Mouse (Mus musculus) cerebellum, adult 11-12 months (tissue): Measurements from ENCODE around the gene Dock10.
"Not testable (repeated sequence)": the region's sequence is repeated elsewhere in the genome, so short reads cannot be mapped to it uniquely, and the experiment has no call there.

Source experiments
- DNase-seq: peaks from one replicate; pipeline ENCODE4 v3.0.0; 2022

Dock10 gene

DNA sequence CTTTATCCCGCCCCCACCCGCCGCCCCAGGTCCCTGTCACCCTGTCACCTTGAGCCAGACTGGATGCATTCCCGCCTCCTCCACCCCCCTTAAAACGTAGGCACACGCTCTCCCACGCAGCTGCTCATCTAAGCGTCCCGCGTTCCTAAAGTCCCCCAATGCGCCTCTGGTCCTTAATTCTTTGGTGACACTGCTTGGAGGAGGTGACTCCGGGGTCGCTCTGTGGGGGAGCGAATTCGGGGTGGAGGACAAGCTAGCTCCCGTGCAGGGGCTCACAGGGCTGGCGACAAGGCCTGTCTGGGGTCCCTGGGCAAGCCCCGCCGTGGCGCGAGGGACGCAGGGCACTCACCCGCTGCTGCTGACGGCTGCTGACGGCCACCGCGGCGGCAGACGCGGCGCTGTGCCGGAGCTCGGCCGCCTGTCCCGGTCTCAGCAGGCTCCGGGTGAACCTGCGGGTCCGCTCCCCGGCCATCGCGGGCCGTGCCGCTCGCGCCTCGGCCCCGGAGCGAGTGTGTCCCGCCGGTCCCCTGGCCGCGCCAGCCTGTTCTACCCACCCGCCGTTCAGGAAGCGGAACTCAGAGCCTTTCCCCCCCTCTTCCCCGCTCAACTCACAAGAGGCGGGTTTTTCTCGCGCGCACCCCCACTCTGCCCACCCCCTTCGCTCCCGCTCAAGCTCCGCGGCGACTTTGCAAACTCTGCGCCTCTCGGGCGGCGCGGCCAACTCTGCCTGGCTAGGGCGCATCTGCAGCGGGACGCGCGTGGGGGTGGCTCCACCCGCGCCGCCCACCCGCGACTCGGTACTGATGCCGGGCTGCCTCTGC lies at the start of gene Dock10:
Gene Dock10, minus strand, starts transcription at position 551 of the 821 bp plus-strand sequence.
- DNase-seq: no peak

DNA sequence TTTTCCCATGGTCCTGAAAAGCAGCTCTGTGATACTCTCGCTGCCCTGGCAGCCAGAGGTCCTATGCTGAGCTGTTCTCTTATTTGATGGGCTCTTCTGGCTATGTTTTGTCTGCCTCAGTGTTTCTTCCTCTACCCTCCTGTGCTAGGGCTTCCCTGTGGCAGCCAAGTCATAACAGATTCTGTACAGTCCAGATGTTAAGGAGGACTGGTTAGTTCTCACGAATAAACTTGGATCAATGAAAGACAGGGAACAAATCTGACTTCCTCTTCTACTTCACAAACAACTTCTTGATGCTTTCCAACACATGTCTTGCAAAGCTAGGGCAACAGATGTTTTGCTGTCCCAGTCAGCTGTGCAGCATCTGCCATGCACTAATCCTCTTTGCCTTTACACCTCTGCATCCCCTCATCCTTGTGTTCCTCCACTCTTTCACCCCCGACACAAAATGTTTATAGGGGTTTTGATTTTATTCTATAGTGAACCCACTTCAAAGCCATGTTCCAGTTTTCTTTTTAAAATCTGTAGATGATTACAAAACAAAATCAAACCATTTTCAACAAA lies 48.6 kb upstream of the Dock10 start:
- DNase-seq: no peak

DNA sequence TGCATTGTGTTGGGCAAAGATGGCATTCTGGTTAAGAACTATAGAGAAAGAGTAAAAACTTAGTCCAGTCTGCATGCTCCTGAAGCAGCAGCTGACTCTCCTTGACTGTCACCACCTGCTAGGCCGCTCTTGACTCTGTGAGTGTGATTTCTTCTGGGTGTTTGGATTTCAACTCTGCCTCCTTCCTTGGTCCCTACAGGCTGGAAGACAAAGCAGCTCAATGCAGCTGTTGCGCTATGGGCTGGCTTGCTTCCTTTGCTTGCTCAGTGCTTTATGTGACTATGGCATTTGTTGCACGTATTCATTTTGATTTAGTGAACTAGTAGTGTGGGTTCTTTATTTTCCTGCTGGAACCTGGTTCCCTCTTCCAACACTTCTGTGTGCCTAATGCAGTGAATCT lies 43.7 kb upstream of the Dock10 start:
- DNase-seq: no peak

DNA sequence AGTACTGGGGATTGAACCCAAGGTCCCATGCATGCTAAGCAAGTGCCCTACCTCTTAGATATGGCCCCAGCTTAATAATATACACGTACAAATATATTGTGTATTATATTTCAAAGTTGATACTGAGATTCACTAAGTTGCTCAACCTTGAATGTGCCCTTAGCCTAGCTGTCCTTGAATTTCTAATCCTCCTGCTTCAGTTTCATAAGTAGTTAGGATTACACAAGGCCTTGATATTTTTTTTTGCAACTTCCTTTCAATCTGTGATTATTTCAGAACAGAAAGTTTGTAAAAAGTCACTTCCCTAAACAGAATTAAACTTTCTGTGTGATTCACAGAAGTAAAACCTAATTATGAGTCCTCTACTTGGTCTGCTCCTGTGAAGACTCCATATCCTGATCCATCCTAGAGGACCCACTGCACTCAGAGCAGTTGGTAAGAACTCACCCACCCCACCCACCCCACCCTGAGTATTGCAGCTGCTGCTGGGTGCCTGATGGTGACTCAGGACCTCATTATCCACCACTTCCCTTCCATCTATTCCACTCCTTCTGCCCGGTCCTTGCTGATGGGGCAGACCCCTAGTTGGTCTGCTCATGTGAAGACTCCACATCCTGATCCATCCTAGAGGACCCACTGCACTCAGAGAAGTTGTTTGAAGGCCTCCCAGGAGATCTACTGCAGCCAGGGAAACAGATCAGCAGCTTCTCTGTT lies 26.9 kb upstream of the Dock10 start:
- DNase-seq: no peak

DNA sequence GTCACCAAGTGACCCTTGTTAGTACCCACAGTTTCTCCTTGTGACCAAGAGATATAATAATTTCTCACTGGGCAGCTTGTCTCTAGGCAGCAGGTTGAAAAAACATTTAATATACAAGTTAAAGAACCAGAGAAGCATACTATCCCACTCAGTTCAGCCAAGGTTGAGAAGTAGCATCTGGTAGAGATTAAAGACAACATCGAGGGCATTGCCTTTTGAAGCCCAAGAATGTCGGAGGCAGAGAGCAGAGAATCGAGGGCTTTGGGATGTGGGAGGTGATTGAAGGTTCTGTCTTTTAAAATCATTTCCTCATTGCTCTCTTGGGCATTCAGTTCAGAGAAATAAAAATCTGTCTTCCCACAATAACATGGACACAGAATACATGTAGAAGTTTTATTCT lies 25.8 kb upstream of the Dock10 start:
- no peak for DNase-seq

DNA sequence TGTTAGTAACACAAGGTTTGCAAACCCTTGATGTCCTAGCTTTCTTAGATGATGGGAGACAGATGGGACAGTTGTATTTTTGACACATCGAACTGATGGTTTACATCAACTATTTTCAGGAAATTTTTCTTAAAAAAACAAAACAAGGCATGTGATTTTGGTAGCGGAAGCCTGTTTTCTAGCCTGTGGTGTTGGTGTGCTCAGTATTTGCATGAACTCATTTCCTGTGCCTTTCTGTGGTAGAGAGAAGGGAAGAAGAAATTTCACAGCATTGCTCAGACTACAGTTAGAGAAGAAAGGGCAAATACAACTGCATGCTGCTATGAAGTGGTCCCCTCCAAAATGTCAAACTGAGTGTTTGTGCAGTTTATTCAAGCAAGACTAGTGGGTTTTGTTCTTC lies 7.2 kb upstream of the Dock10 start:
- DNase-seq: no peak

DNA sequence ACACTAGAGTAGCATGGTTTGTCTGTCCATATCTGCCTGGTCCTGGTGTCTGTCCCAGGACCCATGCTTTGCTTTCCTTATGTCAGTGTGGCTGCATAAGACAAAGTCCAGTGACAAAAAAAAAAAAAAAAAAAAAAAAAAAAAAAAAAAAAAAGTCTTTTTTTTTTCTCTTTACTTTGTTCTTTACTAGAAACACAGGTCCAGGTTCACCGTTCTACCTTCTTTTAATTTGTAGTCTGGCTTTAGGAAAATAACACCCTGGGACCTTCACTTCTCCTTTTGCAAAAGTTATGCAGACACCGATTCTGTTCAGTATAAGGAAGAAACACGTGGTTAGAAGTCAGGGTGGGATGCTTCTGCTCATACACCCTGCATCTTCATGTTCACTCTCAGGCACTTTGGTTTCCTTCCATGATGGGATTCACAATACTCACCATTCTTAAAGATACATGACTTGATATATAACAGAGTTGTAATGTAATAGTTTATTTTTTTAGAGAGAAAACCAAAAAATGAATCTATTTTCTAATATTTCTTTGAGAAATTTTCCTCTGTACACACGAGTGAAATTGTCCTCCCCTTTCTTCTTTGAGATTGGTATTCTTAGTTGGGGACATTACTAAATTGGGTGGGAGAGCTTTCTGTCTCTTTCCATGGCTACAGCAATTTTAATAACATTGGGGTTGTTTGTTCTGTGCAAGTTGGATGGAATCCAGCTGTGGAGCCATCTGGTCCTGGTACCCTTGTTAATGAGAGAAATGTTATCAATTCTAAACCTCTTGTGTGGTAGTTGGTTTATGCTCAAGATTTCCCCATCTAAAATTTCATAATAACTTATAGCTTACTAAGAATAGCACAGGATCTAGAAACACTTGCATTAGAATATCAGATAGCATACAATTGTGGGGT lies 5.0 kb upstream of the Dock10 start:
- no peak for DNase-seq

- DNase-seq: no peak
Observed at GRCm38 (mm10) chr1:80758798-80759184, 464 bp upstream of the Dock10 start.

DNA sequence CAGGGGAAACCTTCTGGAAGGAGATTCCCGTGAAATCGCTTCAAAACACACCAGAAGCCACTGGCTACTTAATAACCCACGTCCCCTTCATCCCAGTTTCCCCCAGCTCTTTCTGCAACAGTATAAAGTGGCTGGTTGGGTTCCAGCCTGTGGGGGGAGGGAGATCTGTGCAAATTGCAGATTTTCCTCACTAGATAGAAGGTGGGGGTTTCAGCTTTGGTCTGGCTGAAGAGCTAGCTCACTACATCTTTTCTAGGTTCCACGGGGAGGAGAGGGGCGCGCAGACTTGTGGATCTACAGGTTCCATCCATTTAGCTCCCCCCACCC lies 714 bp downstream of the Dock10 start:
- no peak for DNase-seq

GRCm38 (mm10) chr1:80756824-80757649 lies 1.3 kb downstream of the Dock10 start:
- DNase-seq: no peak

- DNase-seq: no peak
Observed at GRCm38 (mm10) chr1:80756060-80756439, 2.3 kb downstream of the Dock10 start.

DNA sequence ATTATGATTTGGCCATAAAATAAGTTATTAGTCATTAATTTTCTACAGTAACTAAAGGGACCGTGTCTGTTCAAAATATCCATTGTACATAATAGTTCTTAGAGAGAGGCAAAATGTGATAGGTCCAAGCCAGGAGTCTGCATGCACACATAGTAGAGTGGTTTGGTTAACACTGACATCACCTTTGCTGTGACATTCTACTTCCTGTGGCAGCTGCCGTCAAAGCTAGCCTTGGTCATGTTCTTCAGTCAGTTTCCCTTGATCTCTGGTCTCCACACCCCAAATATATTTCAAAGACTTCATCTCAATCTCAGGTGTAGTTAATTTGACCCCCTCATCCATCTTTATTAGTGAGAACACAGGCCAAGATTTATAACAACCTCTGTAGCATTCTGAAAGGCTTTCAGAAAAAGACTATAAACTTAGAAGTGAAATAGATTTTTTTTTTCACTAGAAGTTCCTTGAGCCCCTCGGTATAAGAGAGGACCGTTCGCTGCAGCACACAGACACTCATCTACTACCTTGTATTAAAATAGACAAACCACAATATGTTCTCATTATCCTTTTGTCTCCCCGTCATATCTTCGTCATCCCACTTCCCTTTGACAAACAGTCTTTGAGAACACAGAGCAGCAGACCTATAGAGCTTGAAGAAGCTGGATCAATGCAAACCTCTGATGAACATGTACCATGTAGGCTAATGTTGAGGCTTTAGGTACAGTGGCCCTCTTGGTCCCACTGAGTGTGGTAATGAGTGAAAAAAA lies 2.8 kb downstream of the Dock10 start:
- DNase-seq: no peak

DNA sequence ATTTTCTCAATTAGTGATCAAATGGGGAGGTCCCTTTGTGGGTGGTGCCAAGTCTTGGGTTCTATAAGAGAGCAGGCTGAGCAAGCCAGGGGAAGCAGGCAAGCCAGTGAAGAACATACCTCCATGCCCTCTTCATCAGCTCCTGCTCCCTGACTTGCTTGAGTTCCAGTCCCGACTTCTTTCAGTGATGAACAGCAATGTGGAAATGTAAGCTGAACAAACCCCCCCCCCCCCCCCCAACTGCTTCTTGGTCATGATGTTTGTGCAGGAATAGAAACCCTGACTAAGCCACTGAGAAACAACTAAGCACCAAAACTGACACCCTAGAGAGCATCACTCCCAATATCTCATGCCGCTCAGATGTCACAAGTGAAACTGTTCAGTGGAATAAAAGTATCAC lies 9.2 kb downstream of the Dock10 start:
- DNase-seq: not testable (repeated sequence)

- no peak for DNase-seq
Observed at GRCm38 (mm10) chr1:80746691-80747463, 11.4 kb downstream of the Dock10 start.

DNA sequence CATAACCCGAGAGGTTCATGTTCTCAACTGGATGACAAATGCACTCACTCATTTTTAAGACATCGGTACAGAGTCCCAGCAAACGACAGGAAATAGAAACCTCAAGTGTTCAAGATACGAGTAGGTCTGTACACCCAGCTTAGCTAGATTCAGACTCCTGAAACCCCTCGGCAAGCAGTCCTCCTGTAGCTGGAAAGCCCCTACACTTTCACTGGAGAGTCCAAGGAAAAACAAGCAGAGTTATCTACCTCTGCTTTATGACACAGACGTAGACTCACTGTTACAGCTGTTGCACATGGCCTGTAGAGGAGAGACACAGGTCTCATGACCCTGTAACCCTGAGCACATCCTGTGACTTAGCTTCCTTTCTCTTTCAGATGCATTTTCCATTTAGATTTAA lies 12.1 kb downstream of the Dock10 start:
- DNase-seq: no peak

DNA sequence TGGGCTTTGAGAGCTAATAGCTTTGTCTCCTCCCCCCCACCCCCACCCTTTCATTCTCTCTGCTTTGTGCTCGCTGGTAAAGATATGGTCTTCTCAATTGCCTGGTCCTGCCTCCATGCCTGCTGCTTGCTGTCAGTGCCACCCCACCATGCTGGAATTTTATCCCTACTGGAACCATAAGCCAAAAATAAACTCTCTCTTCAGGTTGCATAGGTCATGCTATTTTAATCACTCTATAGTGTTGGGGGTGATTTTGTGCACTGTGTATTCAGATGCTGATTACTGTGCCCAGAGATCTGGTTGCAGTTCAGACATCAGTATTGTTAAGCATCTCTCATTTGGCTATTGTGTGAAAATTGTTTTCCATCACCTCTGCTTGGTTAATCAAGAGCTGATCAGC lies 18.9 kb downstream of the Dock10 start:
- DNase-seq: no peak

- no peak for DNase-seq
Observed at GRCm38 (mm10) chr1:80737812-80738391, 20.4 kb downstream of the Dock10 start.

DNA sequence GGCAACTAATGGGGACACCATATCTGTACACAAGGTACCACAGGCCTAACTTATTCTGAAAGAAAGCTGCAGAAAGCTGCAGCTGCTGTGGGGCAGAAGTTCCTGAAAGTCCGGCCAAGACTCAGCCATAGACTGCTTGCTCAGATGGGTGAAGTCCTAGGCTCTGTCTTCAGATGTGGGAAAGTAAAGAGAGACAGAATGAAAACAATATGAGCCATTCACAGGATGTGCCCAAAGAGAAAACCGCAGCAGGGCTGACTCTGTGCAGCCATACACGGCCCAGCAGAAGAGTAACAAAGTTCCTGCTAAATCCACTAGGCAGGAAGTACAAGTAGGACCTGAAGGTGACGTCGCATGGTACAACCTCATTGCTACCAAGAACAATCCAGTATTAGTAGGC lies 27.7 kb downstream of the Dock10 start:
- no peak for DNase-seq

DNA sequence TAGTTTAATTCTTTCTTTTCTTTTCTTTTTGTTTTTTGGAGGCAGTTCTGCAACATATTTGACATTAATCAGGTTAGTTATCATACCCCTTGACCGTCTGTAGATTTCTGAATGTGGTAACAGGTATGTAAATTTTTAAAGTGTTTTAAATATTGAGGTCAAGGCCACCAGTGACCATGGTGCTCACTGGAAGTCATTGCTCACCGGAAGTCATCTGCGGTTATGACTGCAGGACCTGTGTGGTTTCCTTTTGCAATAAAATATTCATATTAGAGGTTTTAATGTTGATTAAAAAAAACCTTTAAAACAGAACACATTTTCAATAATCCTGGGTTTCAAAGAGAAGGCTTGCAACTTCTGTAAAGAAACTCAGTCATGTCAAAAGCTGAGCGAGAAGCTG lies 28.2 kb downstream of the Dock10 start:
- DNase-seq: no peak

DNA sequence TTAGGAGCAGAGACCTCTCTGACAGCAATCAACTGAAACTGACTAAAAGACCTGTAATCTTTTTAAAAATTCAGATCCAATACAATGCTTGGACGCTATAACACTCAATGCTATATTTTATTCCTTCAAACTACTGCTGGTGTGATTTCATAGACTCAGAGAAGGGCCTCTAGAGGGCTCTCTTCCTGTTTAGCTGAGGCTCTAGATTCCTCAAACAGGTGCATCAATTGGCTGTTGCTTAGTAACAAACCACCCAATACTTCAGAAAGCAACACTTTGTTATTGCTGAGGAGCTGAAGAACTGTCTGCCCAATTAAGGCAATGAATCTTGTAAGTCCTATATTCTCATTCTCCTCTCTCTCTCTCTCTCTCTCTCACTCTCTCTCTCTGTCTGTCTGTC lies 30.1 kb downstream of the Dock10 start:
- no peak for DNase-seq
